Mouse (Mus musculus) CH12.LX (cell line): ENCODE results near the gene Gstk1. TPM values are rescaled to one million over a fixed set of nuclear protein-coding genes. Genes with fewer than 3 reads are reported as not detected.
A peak's percentile ranks its signal among the peaks of the same experiment; 100 is the strongest.

Source experiments
- DNase-seq: peaks from one replicate; pipeline ENCODE4 v3.0.0-alpha.2; 2013; ENCODE audit errors: extremely low read depth
- H3K27ac ChIP-seq: 2 replicates; pipeline ENCODE4 v1.5.1; 2012; ENCODE audit warnings: low read depth, mild to moderate bottlenecking, control low read depth, moderate library complexity; ENCODE audit not compliant: insufficient read depth
- H3K27me3 ChIP-seq: replicated peaks from 2 replicates; pipeline ENCODE3; 2012; ENCODE audit warnings: inconsistent platforms
- H3K36me3 ChIP-seq, 2 experiments: replicated peaks in 1 of 2; 2 replicates each; pipeline versions ENCODE3 to v1.6.1; 2012; ENCODE audit warnings: inconsistent platforms in 1 of 2, low read length in 1 of 2, mild to moderate bottlenecking in 1 of 2, mixed read lengths in 1 of 2, moderate library complexity in 1 of 2; ENCODE audit not compliant: control insufficient read depth in 1 of 2, insufficient read depth in 1 of 2
- H3K4me1 ChIP-seq, 2 experiments: 2 replicates each; pipeline ENCODE4 v1.6.1; 2012; ENCODE audit warnings: inconsistent platforms in 1 of 2, moderate library complexity in 1 of 2; ENCODE audit not compliant: insufficient read depth in 2 of 2, control insufficient read depth in 1 of 2
- H3K4me2 ChIP-seq: 2 replicates; pipeline ENCODE4 v1.6.1; 2012; ENCODE audit warnings: low read depth, mild to moderate bottlenecking, control low read depth; ENCODE audit not compliant: poor library complexity, insufficient read depth, severe bottlenecking
- H3K4me3 ChIP-seq, 3 experiments: fragments of 150-350 bp in 1 of 3; sonication (generic) in 1 of 3; replicated peaks in 1 of 3; 2 replicates each; pipeline versions ENCODE3 to v1.5.1; 2011 to 2012; ENCODE audit warnings: low read depth in 2 of 3, low read length in 2 of 3, mild to moderate bottlenecking in 2 of 3, moderate library complexity in 2 of 3, control low read depth in 1 of 3, improper control_type of control experiment in 1 of 3, inconsistent platforms in 1 of 3, mixed read lengths in 1 of 3; ENCODE audit not compliant: poor library complexity in 1 of 3
- H3K79me2 ChIP-seq: replicated peaks from 2 replicates; pipeline ENCODE4 v1.6.1; 2012; ENCODE audit warnings: mild to moderate bottlenecking, moderate library complexity; ENCODE audit not compliant: control insufficient read depth, poor library complexity, insufficient read depth, severe bottlenecking; ENCODE audit errors: extremely low read depth
- H3K9ac ChIP-seq: 2 replicates; pipeline ENCODE4 v1.6.1; 2012; ENCODE audit warnings: low read depth, mild to moderate bottlenecking, control low read depth, moderate library complexity; ENCODE audit not compliant: insufficient read depth
- H3K9me3 ChIP-seq: replicated peaks from 2 replicates; pipeline ENCODE3; 2012; ENCODE audit warnings: low read length, inconsistent platforms, mixed read lengths
- CHD1 ChIP-seq: IDR thresholded peaks from 2 replicates; pipeline ENCODE4 v1.6.1; 2012; ENCODE audit warnings: low read depth, low read length, improper control_type of control experiment, inconsistent platforms
- CTCF ChIP-seq, 2 experiments: IDR thresholded peaks in 1 of 2; conservative IDR thresholded peaks in 1 of 2; 2 replicates each; pipeline ENCODE4 v1.5.1; 2011 to 2012; ENCODE audit warnings: low read depth in 2 of 2, low read length in 2 of 2, improper control_type of control experiment in 1 of 2, inconsistent platforms in 1 of 2, mild to moderate bottlenecking in 1 of 2, moderate library complexity in 1 of 2
- ELF1 ChIP-seq: IDR thresholded peaks from 2 replicates; pipeline ENCODE4 v1.6.1; 2014; ENCODE audit warnings: low read depth, mild to moderate bottlenecking, inconsistent platforms, low read length, improper control_type of control experiment
- IRF4 ChIP-seq: IDR thresholded peaks from 2 replicates; pipeline ENCODE4 v1.6.1; 2014; ENCODE audit warnings: low read depth, mild to moderate bottlenecking, inconsistent platforms, low read length, improper control_type of control experiment
- JUN ChIP-seq: IDR thresholded peaks from 2 replicates; pipeline ENCODE4 v1.6.1; 2011; ENCODE audit warnings: low read depth, mild to moderate bottlenecking, low read length, improper control_type of control experiment, moderate library complexity; ENCODE audit not compliant: insufficient read depth
- JUND ChIP-seq: conservative IDR thresholded peaks from 2 replicates; pipeline ENCODE4 v1.6.1; 2011; ENCODE audit warnings: low read depth, low read length, improper control_type of control experiment
- MAFK ChIP-seq: IDR thresholded peaks from 2 replicates; pipeline ENCODE4 v1.6.1; 2011; ENCODE audit warnings: low read length, improper control_type of control experiment; ENCODE audit not compliant: insufficient replicate concordance
- MAX ChIP-seq: IDR thresholded peaks from 2 replicates; pipeline ENCODE4 v1.6.1; 2011; ENCODE audit warnings: low read length, improper control_type of control experiment
- MAZ ChIP-seq: IDR thresholded peaks from 2 replicates; pipeline ENCODE4 v1.6.1; 2012; ENCODE audit warnings: low read depth, mild to moderate bottlenecking, inconsistent platforms, low read length, improper control_type of control experiment, moderate library complexity
- MEF2A ChIP-seq: IDR thresholded peaks from 2 replicates; pipeline ENCODE4 v1.6.1; 2014; ENCODE audit warnings: low read depth, mild to moderate bottlenecking, inconsistent platforms, low read length, improper control_type of control experiment, borderline replicate concordance
- MXI1 ChIP-seq: IDR thresholded peaks from 2 replicates; pipeline ENCODE4 v1.6.1; 2011; ENCODE audit warnings: mild to moderate bottlenecking, low read depth, low read length, improper control_type of control experiment
- NELFE ChIP-seq: IDR thresholded peaks from 2 replicates; pipeline ENCODE4 v1.6.1; 2011; ENCODE audit warnings: low read depth, low read length, improper control_type of control experiment
- NRF1 ChIP-seq: IDR thresholded peaks from 2 replicates; pipeline ENCODE4 v1.6.1; 2014; ENCODE audit warnings: low read depth, mild to moderate bottlenecking, inconsistent platforms, low read length, improper control_type of control experiment, moderate library complexity
- SIN3A ChIP-seq: IDR thresholded peaks from 2 replicates; pipeline ENCODE4 v1.6.1; 2012; ENCODE audit warnings: low read length, improper control_type of control experiment, inconsistent platforms
- UBTF ChIP-seq: IDR thresholded peaks from 2 replicates; pipeline ENCODE4 v1.6.1; 2012; ENCODE audit warnings: low read depth, mild to moderate bottlenecking, inconsistent platforms, low read length, improper control_type of control experiment, moderate library complexity
- USF2 ChIP-seq: conservative IDR thresholded peaks from 2 replicates; pipeline ENCODE4 v1.6.1; 2011; ENCODE audit warnings: low read depth, low read length, improper control_type of control experiment
- ZKSCAN1 ChIP-seq: IDR thresholded peaks from 2 replicates; pipeline ENCODE4 v1.6.1; 2012; ENCODE audit warnings: low read depth, inconsistent platforms, low read length, improper control_type of control experiment, borderline replicate concordance
- dilution Hi-C: fragments of 300-500 bp; cut with MboI; formaldehyde crosslinking; loops from 2 replicates; pipeline ENCODE4 v1.14.3; 2020; ENCODE audit warnings: low sequenced_read_pairs; ENCODE audit not compliant: extremely low pct_unique_long_range_greater_than_20kb, extremely low pct_ligation_motif_present
- in situ Hi-C: fragments of 300-500 bp; cut with MboI; formaldehyde crosslinking; loops from 3 replicates; pipeline ENCODE4 v1.14.3; 2019; ENCODE audit warnings: low sequenced_read_pairs, low pct_ligation_motif_present, low pct_unique_long_range_greater_than_20kb, mixed read lengths
- polyA plus RNA-seq: library from polyadenylated mRNA; unstranded; fragments of >175 nt; gene quantifications from 2 replicates; pipeline ENCODE4 v1.2.1, GENCODE M21; 2012; ENCODE audit warnings: low read depth; ENCODE audit not compliant: insufficient read length
- total RNA-seq, 2 experiments: library from RNA; depleted of rRNA; stranded (reverse); fragments of 300-350 nt in 1 of 2; fragments of >200 nt in 1 of 2; gene quantifications; 2 replicates each; pipeline ENCODE4 v1.2.3; 2012 to 2014

The Gstk1 gene
- total and polyA plus RNA-seq, 3 experiments: 0.59 to 1.0 (median 0.85) TPM

DNA sequence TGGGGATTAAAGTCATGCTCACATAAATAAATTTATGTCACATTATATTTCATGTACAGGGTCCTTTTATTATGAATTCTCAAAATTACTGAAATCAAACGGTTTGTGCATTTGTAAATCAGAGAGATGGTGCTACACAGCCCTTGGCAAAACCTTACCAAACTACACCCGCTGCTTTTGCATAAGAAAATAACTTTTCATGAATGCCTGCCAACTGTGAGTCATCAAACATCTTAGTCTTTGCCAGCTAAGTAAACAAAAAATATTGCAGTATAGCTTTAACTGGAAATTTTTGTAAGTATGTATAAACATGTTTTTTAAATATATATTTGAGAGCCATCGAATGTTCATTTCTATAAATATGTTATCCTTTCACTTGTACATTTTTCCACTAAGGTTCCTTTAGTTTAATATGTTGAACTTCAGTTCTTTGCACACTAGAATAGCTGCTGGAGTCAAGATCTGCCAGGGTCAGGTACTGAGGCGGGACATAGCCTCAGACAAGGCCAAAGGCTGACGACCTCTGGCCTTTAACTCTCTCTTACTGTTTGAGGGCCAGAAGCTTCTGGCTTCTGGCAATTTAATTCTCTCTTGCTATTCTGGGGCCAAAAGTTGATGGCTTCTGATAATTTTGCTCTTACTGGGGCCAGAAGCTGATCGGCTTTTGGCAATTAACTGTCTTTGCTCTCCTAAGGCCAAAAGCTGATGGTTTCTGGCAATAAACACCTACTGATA lies 4.3 kb upstream of the Gstk1 start:
- DNase-seq: no peak
- Histone ChIP-seq H3K4me3 (no peak overlapping the region), H3K27me3 (no peaks in the 10 kb centered on the region), H3K79me2 (no peaks in the 10 kb centered on the region), H3K4me1 (no peaks in the 10 kb centered on the region), H3K27ac (no peak overlapping the region), H3K4me2 (no peak overlapping the region), H3K9ac (no peak overlapping the region), H3K9me3 (no peaks in the 10 kb centered on the region), H3K36me3 (no peaks in the 10 kb centered on the region)
- TF ChIP-seq ZKSCAN1 (no peak), MAFK (no peak), USF2 (no peak), CTCF (conservative IDR thresholded peaks at IDR 0.05 in 1 of 2, IDR thresholded peaks at IDR 0.05 in 1 of 2; ENCODE audit: low read depth in 2 of 2, low read length in 2 of 2) (no peak), NELFE (no peak), MXI1 (no peak), SIN3A (no peak), MEF2A (no peak), JUND (no peak)
- dilution Hi-C loops (no loop called here), in situ Hi-C loops (loop anchor here (25.0 kb wide), 1 partner anchor 346 kb away; the partner anchor contains the start of gene Tcaf3)

DNA sequence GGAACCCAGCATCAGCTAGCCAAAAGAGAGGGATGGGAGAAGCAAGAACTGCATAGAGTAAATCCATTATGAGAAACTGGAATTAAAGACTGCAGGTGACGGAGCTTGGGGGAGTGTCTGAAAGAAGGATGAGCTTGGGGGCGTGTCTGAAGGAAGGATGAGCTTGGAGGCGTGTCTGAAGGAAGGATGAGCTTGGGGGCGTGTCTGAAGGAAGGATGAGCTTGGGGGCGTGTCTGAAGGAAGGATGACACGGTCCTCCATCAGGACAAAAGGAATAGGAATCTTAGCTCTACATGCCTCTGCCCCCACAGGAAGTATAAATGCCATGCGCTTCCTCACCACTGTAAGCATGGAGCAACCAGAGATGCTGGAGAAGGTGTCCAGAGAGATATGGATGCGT lies 1.4 kb downstream of the Gstk1 start:
- Histone ChIP-seq H3K9ac (no peak overlapping the region), H3K4me3 (no peak overlapping the region), H3K27ac (no peak overlapping the region), H3K36me3 (no peaks in the 10 kb centered on the region)
- TF ChIP-seq MAZ: no peak
- TF ChIP-seq MAX: no peak
- TF ChIP-seq UBTF: no peak
- no peak for TF ChIP-seq CHD1
- no peak for TF ChIP-seq NRF1
- no peak for TF ChIP-seq CTCF (conservative IDR thresholded peaks at IDR 0.05 in 1 of 2, IDR thresholded peaks at IDR 0.05 in 1 of 2; ENCODE audit: low read depth in 2 of 2, low read length in 2 of 2)
- TF ChIP-seq JUN: no peak
- TF ChIP-seq ELF1: no peak
- TF ChIP-seq IRF4: no peak
- TF ChIP-seq, all 38 proteins: peak for 0
- DNase-seq: peak; percentile 7
- H3K4me2 ChIP-seq: no peak overlapping the region
- no peaks in the 10 kb centered on the region for H3K27me3 ChIP-seq
- H3K4me1 ChIP-seq: no peaks in the 10 kb centered on the region
- in situ Hi-C loops: loop anchor here (25.0 kb wide), 1 partner anchor 340 kb away; the partner anchor contains the start of gene Tcaf3
- dilution Hi-C loops: no loop called here
- H3K79me2 ChIP-seq: no peaks in the 10 kb centered on the region
- H3K9me3 ChIP-seq: no peaks in the 10 kb centered on the region
